Mouse (Mus musculus) MEL (cell line): ENCODE results near the gene Zfp804a. TPM values are rescaled to one million over a fixed set of nuclear protein-coding genes. Genes with fewer than 3 reads are reported as not detected.

Experiments
- DNase-seq: peaks from one replicate; pipeline ENCODE4 v3.0.0; 2011; ENCODE audit warnings: low read depth, low spot score
- H3K27ac ChIP-seq: 2 replicates; pipeline ENCODE4 v1.5.1; 2012; ENCODE audit warnings: low read depth, mild to moderate bottlenecking, control low read depth, low read length, moderate library complexity; ENCODE audit not compliant: control insufficient read depth
- H3K27me3 ChIP-seq, 2 experiments: fragments of 150-350 bp in 1 of 2; sonication (generic) in 1 of 2; 2 replicates each; pipeline ENCODE4 v1.6.1; 2012; ENCODE audit warnings: low read length in 2 of 2, mild to moderate bottlenecking in 2 of 2, improper control_type of control experiment in 1 of 2, moderate library complexity in 1 of 2; ENCODE audit not compliant: insufficient read depth in 2 of 2, control insufficient read depth in 1 of 2
- H3K36me3 ChIP-seq, 2 experiments: 2 replicates each; pipeline ENCODE4 v1.6.1; 2012 to 2014; ENCODE audit warnings: low read length in 2 of 2, improper control_type of control experiment in 1 of 2, inconsistent platforms in 1 of 2, mild to moderate bottlenecking in 1 of 2; ENCODE audit not compliant: insufficient read depth in 2 of 2, control insufficient read depth in 1 of 2
- H3K4me1 ChIP-seq, 2 experiments: fragments of 150-350 bp in 1 of 2; sonication (generic) in 1 of 2; 2 replicates each; pipeline ENCODE4 v1.6.1; 2012; ENCODE audit warnings: low read length in 2 of 2, improper control_type of control experiment in 1 of 2, mild to moderate bottlenecking in 1 of 2; ENCODE audit not compliant: insufficient read depth in 2 of 2, control insufficient read depth in 1 of 2
- H3K4me3 ChIP-seq, 2 experiments: fragments of 150-350 bp in 1 of 2; sonication (generic) in 1 of 2; 2 replicates each; pipeline ENCODE4 v1.5.1; 2012; ENCODE audit warnings: low read depth in 2 of 2, low read length in 2 of 2, mild to moderate bottlenecking in 2 of 2, moderate library complexity in 2 of 2, control low read depth in 1 of 2, improper control_type of control experiment in 1 of 2; ENCODE audit not compliant: control insufficient read depth in 1 of 2, insufficient read depth in 1 of 2
- H3K79me2 ChIP-seq: 2 replicates; pipeline ENCODE4 v1.6.1; 2012; ENCODE audit warnings: mild to moderate bottlenecking, low read length, moderate library complexity; ENCODE audit not compliant: control insufficient read depth, poor library complexity, insufficient read depth
- H3K9ac ChIP-seq: 2 replicates; pipeline ENCODE4 v1.6.1; 2012; ENCODE audit warnings: low read depth, mild to moderate bottlenecking, control low read depth, low read length, moderate library complexity; ENCODE audit not compliant: control insufficient read depth, poor library complexity, severe bottlenecking
- H3K9me3 ChIP-seq: fragments of 150-350 bp; sonication (generic); replicated peaks from 2 replicates; pipeline ENCODE4 v1.6.1; 2012; ENCODE audit warnings: mild to moderate bottlenecking, low read length, improper control_type of control experiment, moderate library complexity; ENCODE audit not compliant: insufficient read depth
- CHD1 ChIP-seq: IDR thresholded peaks from 2 replicates; pipeline ENCODE4 v1.6.1; 2012; ENCODE audit warnings: low read depth, mild to moderate bottlenecking, inconsistent platforms, low read length, improper control_type of control experiment
- CHD2 ChIP-seq: IDR thresholded peaks from 2 replicates; pipeline ENCODE4 v1.6.1; 2011; ENCODE audit warnings: low read length, improper control_type of control experiment
- ELF1 ChIP-seq: IDR thresholded peaks from 2 replicates; pipeline ENCODE4 v1.6.1; 2014; ENCODE audit warnings: low read depth, mild to moderate bottlenecking, inconsistent platforms, low read length, improper control_type of control experiment, moderate library complexity
- EP300 ChIP-seq, 2 experiments: IDR thresholded peaks; 2 replicates each; pipeline ENCODE4 v1.6.1; 2011; ENCODE audit warnings: improper control_type of control experiment in 2 of 2, low read length in 2 of 2, low read depth in 1 of 2, mild to moderate bottlenecking in 1 of 2
- KAT2A ChIP-seq: conservative IDR thresholded peaks from 2 replicates; pipeline ENCODE4 v1.6.1; 2012; ENCODE audit warnings: low read depth, low read length, improper control_type of control experiment, inconsistent platforms
- MAFK ChIP-seq: IDR thresholded peaks from 2 replicates; pipeline ENCODE4 v1.6.1; 2011; ENCODE audit warnings: low read depth, mild to moderate bottlenecking, low read length, improper control_type of control experiment, borderline replicate concordance
- MAZ ChIP-seq: IDR thresholded peaks from 2 replicates; pipeline ENCODE4 v1.6.1; 2012; ENCODE audit warnings: low read depth, mild to moderate bottlenecking, inconsistent platforms, low read length, improper control_type of control experiment
- MXI1 ChIP-seq: IDR thresholded peaks from 2 replicates; pipeline ENCODE4 v1.6.1; 2011; ENCODE audit warnings: mild to moderate bottlenecking, low read depth, low read length, improper control_type of control experiment
- MYB ChIP-seq: IDR thresholded peaks from 2 replicates; pipeline ENCODE4 v1.6.1; 2011; ENCODE audit warnings: mild to moderate bottlenecking, low read depth, low read length, improper control_type of control experiment
- MYC ChIP-seq: IDR thresholded peaks from 2 replicates; pipeline ENCODE4 v1.6.1; 2011; ENCODE audit warnings: low read depth, mild to moderate bottlenecking, low read length, improper control_type of control experiment, moderate library complexity
- NELFE ChIP-seq: IDR thresholded peaks from 2 replicates; pipeline ENCODE4 v1.6.1; 2011; ENCODE audit warnings: low read depth, low read length, improper control_type of control experiment
- NRF1 ChIP-seq: IDR thresholded peaks from 2 replicates; pipeline ENCODE4 v1.6.1; 2014; ENCODE audit warnings: low read depth, mild to moderate bottlenecking, inconsistent platforms, low read length, improper control_type of control experiment, moderate library complexity; ENCODE audit not compliant: poor library complexity, insufficient read depth, severe bottlenecking
- POLR2AphosphoS2 ChIP-seq: IDR thresholded peaks from 2 replicates; pipeline ENCODE4 v1.6.1; 2011; ENCODE audit warnings: low read length, improper control_type of control experiment
- RCOR1 ChIP-seq: IDR thresholded peaks from 2 replicates; pipeline ENCODE4 v1.6.1; 2012; ENCODE audit warnings: low read depth, mild to moderate bottlenecking, inconsistent platforms, low read length, improper control_type of control experiment
- SIN3A ChIP-seq: IDR thresholded peaks from 2 replicates; pipeline ENCODE4 v1.6.1; 2012; ENCODE audit warnings: low read length, improper control_type of control experiment, inconsistent platforms
- SMC3 ChIP-seq: IDR thresholded peaks from 2 replicates; pipeline ENCODE4 v1.6.1; 2011; ENCODE audit warnings: low read depth, low read length, improper control_type of control experiment
- TAL1 ChIP-seq: IDR thresholded peaks from 2 replicates; pipeline ENCODE4 v1.6.1; 2012; ENCODE audit warnings: mild to moderate bottlenecking, inconsistent platforms, low read length, moderate library complexity, mixed read lengths
- USF1 ChIP-seq: IDR thresholded peaks from 2 replicates; pipeline ENCODE4 v1.6.1; 2014; ENCODE audit warnings: low read depth, mild to moderate bottlenecking, inconsistent platforms, low read length, improper control_type of control experiment, moderate library complexity
- USF2 ChIP-seq, 2 experiments: IDR thresholded peaks; 2 replicates each; pipeline ENCODE4 v1.6.1; 2011 to 2012; ENCODE audit warnings: improper control_type of control experiment in 2 of 2, low read length in 2 of 2, borderline replicate concordance in 1 of 2, inconsistent platforms in 1 of 2, low read depth in 1 of 2, mild to moderate bottlenecking in 1 of 2; ENCODE audit not compliant: insufficient read depth in 1 of 2
- ZNF384 ChIP-seq: IDR thresholded peaks from 2 replicates; pipeline ENCODE4 v1.6.1; 2012; ENCODE audit warnings: low read depth, mild to moderate bottlenecking, inconsistent platforms, low read length, improper control_type of control experiment
- polyA plus RNA-seq, 2 experiments: library from polyadenylated mRNA; stranded (reverse) in 1 of 2; unstranded in 1 of 2; fragments of >175 nt in 1 of 2; fragments of >200 nt in 1 of 2; gene quantifications; 2 replicates each; pipeline versions ENCODE4 v1.2.1 to v1.2.4; 2012; ENCODE audit warnings: low replicate concordance in 2 of 2, low read depth in 1 of 2; ENCODE audit not compliant: insufficient read length in 2 of 2, insufficient read depth in 1 of 2, missing spikeins in 1 of 2
- total RNA-seq: library from RNA; depleted of rRNA; stranded (reverse); fragments of 300-350 nt; gene quantifications from 2 replicates; pipeline ENCODE4 v1.2.3, GENCODE M21; 2012

The Zfp804a gene
- total and polyA plus RNA-seq, 3 experiments: not detected

DNA sequence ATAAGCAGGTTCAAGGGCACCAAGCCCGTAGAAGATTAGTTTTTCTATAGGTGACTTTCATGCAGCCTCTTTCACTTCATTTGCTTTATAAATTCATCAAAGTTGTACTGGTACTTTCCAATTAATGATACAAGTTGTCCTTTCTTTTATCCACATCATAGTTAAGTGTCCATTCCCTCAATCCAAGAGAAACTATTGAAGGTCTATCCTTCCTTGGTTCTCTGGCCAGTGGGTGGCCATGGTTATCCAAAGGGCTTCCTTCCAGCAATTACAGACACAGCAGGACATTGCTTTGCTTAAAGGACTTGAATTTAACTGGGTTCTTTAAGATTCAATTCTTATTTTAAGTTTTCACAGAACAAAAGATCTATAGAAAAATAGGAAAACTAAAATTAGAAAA lies 158.9 kb downstream of the Zfp804a start:
- Histone ChIP-seq H3K4me3 (no peak overlapping the region), H3K79me2 (no peaks in the 10 kb centered on the region), H3K9ac (no peak overlapping the region), H3K36me3 (no peaks in the 10 kb centered on the region), H3K4me1 (no peaks in the 10 kb centered on the region), H3K9me3 (no peaks in the 10 kb centered on the region), H3K27me3 (no peaks in the 10 kb centered on the region), H3K27ac (no peak overlapping the region)
- no peak for TF ChIP-seq EP300 (IDR thresholded peaks at IDR 0.05; ENCODE audit: low read depth in 1 of 2, low read length in 2 of 2)
- TF ChIP-seq MYC: no peak
- no peak for TF ChIP-seq ELF1
- TF ChIP-seq MXI1: no peak
- TF ChIP-seq ZNF384: no peak
- TF ChIP-seq NELFE: no peak
- TF ChIP-seq NRF1: no peak
- no peak for TF ChIP-seq MAZ
- TF ChIP-seq KAT2A: no peak
- no peak for TF ChIP-seq CHD2
- TF ChIP-seq SIN3A: no peak
- TF ChIP-seq RCOR1: no peak
- TF ChIP-seq SMC3: no peak
- no peak for TF ChIP-seq POLR2AphosphoS2
- no peak for TF ChIP-seq USF1
- no peak for TF ChIP-seq MAFK
- TF ChIP-seq TAL1: no peak
- no peak for TF ChIP-seq CHD1
- no peak for TF ChIP-seq MYB
- no peak for DNase-seq

DNA sequence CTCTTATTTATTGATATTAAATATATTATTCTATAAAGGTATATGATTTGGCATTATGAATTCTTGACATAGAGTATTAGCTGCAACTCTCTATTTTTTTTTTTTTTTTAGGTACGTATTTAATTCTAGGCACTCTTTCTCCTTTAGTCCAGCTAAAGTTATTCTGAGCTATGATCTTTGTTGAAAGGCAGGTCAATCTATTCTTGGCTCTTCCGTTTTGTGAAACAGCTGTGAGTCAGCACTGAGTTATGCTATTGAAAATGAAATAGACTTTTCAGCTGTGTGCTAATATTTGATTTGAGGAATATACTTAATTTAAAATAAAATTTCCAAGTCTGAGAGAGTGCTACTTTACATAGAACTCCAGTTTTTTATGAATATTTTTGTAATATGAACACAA lies 164.9 kb downstream of the Zfp804a start:
- no peak for TF ChIP-seq USF2 (IDR thresholded peaks at IDR 0.05; ENCODE audit: borderline replicate concordance in 1 of 2, insufficient read depth in 1 of 2, low read depth in 1 of 2, low read length in 2 of 2)
- Histone ChIP-seq H3K27me3 (no peaks in the 10 kb centered on the region), H3K79me2 (no peaks in the 10 kb centered on the region), H3K27ac (no peak overlapping the region), H3K9me3 (no peaks in the 10 kb centered on the region), H3K36me3 (no peaks in the 10 kb centered on the region), H3K4me1 (no peaks in the 10 kb centered on the region), H3K9ac (no peak overlapping the region), H3K4me3 (no peak overlapping the region)
- no peak for DNase-seq
